Mouse (Mus musculus) forebrain, embryonic 15.5 days (tissue): ENCODE data around the gene Mpp2. TPM values are rescaled to one million over a fixed set of nuclear protein-coding genes. Genes with fewer than 3 reads are reported as not detected.

Experiments used
- ATAC-seq: fragments of 200-750 bp; cut with Nextera tagmentation; replicated peaks from 2 replicates; pipeline ENCODE4 v1.8.0; 2017; ENCODE audit warnings: mild to moderate bottlenecking, moderate TSS enrichment, moderate library complexity
- H3K27ac ChIP-seq: fragments of 300-500 bp; sonication (generic); replicated peaks from 2 replicates; pipeline ENCODE4 v1.5.1; 2015; ENCODE audit warnings: mild to moderate bottlenecking, inconsistent platforms
- H3K27me3 ChIP-seq: fragments of 300-500 bp; sonication (generic); 2 replicates; pipeline ENCODE4 v1.6.1; 2015; ENCODE audit warnings: inconsistent platforms
- H3K36me3 ChIP-seq: fragments of 300-500 bp; sonication (generic); 2 replicates; pipeline ENCODE4 v1.6.1; 2015; ENCODE audit warnings: mild to moderate bottlenecking, inconsistent platforms
- H3K4me1 ChIP-seq: fragments of 300-500 bp; sonication (generic); 2 replicates; pipeline ENCODE4 v1.6.1; 2015; ENCODE audit warnings: inconsistent platforms
- H3K4me2 ChIP-seq: fragments of 300-500 bp; sonication (generic); replicated peaks from 2 replicates; pipeline ENCODE4 v1.6.1; 2015; ENCODE audit warnings: mild to moderate bottlenecking, inconsistent platforms
- H3K4me3 ChIP-seq: fragments of 300-500 bp; sonication (generic); 2 replicates; pipeline ENCODE4 v1.5.1; 2015; ENCODE audit warnings: mild to moderate bottlenecking, inconsistent platforms
- H3K9ac ChIP-seq: fragments of 300-500 bp; sonication (generic); replicated peaks from 2 replicates; pipeline ENCODE4 v1.6.1; 2015; ENCODE audit warnings: mild to moderate bottlenecking, inconsistent platforms
- H3K9me3 ChIP-seq: fragments of 300-500 bp; sonication (generic); 2 replicates; pipeline ENCODE4 v1.6.1; 2016; ENCODE audit warnings: inconsistent platforms
- WGBS: fragments of 180-500 bp; shearing (Covaris S2); methylation state at CpG from one replicate; pipeline ENCODE4 v1.1.7; 2015; ENCODE audit warnings: mixed read lengths; 5-methylcytosine and 5-hydroxymethylcytosine counted together
- polyA plus RNA-seq: library from polyadenylated mRNA; unstranded; fragments of >200 nt; fragmentation: Nextera tagmentation; extraction: Ambion mirVana; gene quantifications from 2 replicates; pipeline ENCODE4 v1.2.1, GENCODE M21; 2015

Mpp2 gene
- polyA plus RNA-seq, 1 experiment from 2014 or later, result 19.3 TPM

- 88% methylated on average over 6 of the region's 6 CpGs for WGBS
- no peak for ATAC-seq
- no peak overlapping the region for H3K9ac ChIP-seq
- H3K27me3 ChIP-seq, result no peaks in the 10 kb centered on the region
- peaks cover 4% of the 10 kb centered on the region; the same call in 1 of the 2 replicates for H3K4me1 ChIP-seq
- H3K4me2 ChIP-seq, result no peak overlapping the region
- no peaks in the 10 kb centered on the region for H3K36me3 ChIP-seq
- H3K27ac ChIP-seq, result no peak overlapping the region
- no peak overlapping the region for H3K4me3 ChIP-seq
- H3K9me3 ChIP-seq, result no peaks in the 10 kb centered on the region
Measured at GRCm38 (mm10) chr11:102043381-102043780, 44.9 kb downstream of the Mpp2 start.

- Histone ChIP-seq H3K27ac (no peak overlapping the region), H3K27me3 (no peaks in the 10 kb centered on the region), H3K36me3 (no peaks in the 10 kb centered on the region), H3K9ac (no peak overlapping the region), H3K4me3 (no peak overlapping the region), H3K4me2 (no peak overlapping the region), H3K9me3 (no peaks in the 10 kb centered on the region), H3K4me1 (peaks cover 4% of the 10 kb centered on the region; the same call in 1 of the 2 replicates)
- WGBS, result 95% methylated on average over 13 of the region's 14 CpGs
- no peak for ATAC-seq
Measured at GRCm38 (mm10) chr11:102042971-102043370, 45.3 kb downstream of the Mpp2 start.

GRCm38 (mm10) chr11:102041350-102041949, 46.9 kb downstream of the Mpp2 start, which contains the start of gene Cd300lg:
Gene Cd300lg (plus strand): TSS chr11:102041509.
- H3K9ac ChIP-seq, result no peak within 1 kb of the TSS
- ATAC-seq, result no peak
- H3K27ac ChIP-seq, result no peak within 1 kb of the TSS
- no peaks in the 10 kb centered on the region for H3K36me3 ChIP-seq
- peaks cover 4% of the 10 kb centered on the region; the same call in 1 of the 2 replicates for H3K4me1 ChIP-seq
- H3K4me2 ChIP-seq, result no peak within 1 kb of the TSS
- H3K4me3 ChIP-seq, result no peak within 1 kb of the TSS
- 74% methylated on average over 5 of the region's 5 CpGs for WGBS
- no peaks in the 10 kb centered on the region for H3K9me3 ChIP-seq
- no peaks in the 10 kb centered on the region for H3K27me3 ChIP-seq

GRCm38 (mm10) chr11:102040646-102041045, 47.7 kb downstream of the Mpp2 start:
- WGBS, result 67% methylated on average over 4 of the region's 4 CpGs
- Histone ChIP-seq H3K4me2 (no peak overlapping the region), H3K36me3 (no peaks in the 10 kb centered on the region), H3K4me3 (no peak overlapping the region), H3K9me3 (no peaks in the 10 kb centered on the region), H3K4me1 (peaks cover 4% of the 10 kb centered on the region; the same call in 1 of the 2 replicates), H3K27me3 (no peaks in the 10 kb centered on the region), H3K9ac (no peak overlapping the region), H3K27ac (no peak overlapping the region)
- ATAC-seq, result no peak

GRCm38 (mm10) chr11:102040138-102040524, 48.2 kb downstream of the Mpp2 start:
- Histone ChIP-seq H3K4me2 (no peak overlapping the region), H3K9me3 (no peaks in the 10 kb centered on the region), H3K27ac (no peak overlapping the region), H3K4me1 (peaks cover 4% of the 10 kb centered on the region), H3K36me3 (no peaks in the 10 kb centered on the region), H3K9ac (no peak overlapping the region), H3K4me3 (no peak overlapping the region), H3K27me3 (no peaks in the 10 kb centered on the region)
- WGBS, result under 1% methylated on average over 9 of the region's 9 CpGs
- ATAC-seq, result no peak

GRCm38 (mm10) chr11:102039487-102040137, 48.7 kb downstream of the Mpp2 start:
- ATAC-seq, result no peak
- Histone ChIP-seq H3K4me2 (no peak overlapping the region), H3K36me3 (no peaks in the 10 kb centered on the region), H3K4me3 (no peak overlapping the region), H3K27me3 (no peaks in the 10 kb centered on the region), H3K9ac (no peak overlapping the region), H3K4me1 (peaks cover 4% of the 10 kb centered on the region), H3K27ac (no peak overlapping the region), H3K9me3 (no peaks in the 10 kb centered on the region)
- WGBS, result 63% methylated on average over 13 of the region's 13 CpGs

- Histone ChIP-seq H3K27ac (no peak overlapping the region), H3K27me3 (no peaks in the 10 kb centered on the region), H3K9ac (no peak overlapping the region), H3K9me3 (no peaks in the 10 kb centered on the region), H3K4me2 (no peak overlapping the region), H3K4me1 (peaks cover 4% of the 10 kb centered on the region), H3K4me3 (no peak overlapping the region), H3K36me3 (no peaks in the 10 kb centered on the region)
- 73% methylated on average over 6 of the region's 6 CpGs for WGBS
- no peak for ATAC-seq
Measured at GRCm38 (mm10) chr11:102037789-102038188, 50.5 kb downstream of the Mpp2 start.

GRCm38 (mm10) chr11:102036336-102036735, 52.0 kb downstream of the Mpp2 start:
- H3K36me3 ChIP-seq, result no peaks in the 10 kb centered on the region
- 71% methylated on average over 7 of the region's 7 CpGs for WGBS
- no peak for ATAC-seq
- peaks cover 4% of the 10 kb centered on the region for H3K4me1 ChIP-seq
- 0 out of 2 replicates have a peak overlapping the region, but pooled peaks have one; percentile 15 for H3K27ac ChIP-seq
- no peak overlapping the region for H3K9ac ChIP-seq
- H3K27me3 ChIP-seq, result no peaks in the 10 kb centered on the region
- H3K9me3 ChIP-seq, result no peaks in the 10 kb centered on the region
- no peak overlapping the region for H3K4me2 ChIP-seq
- H3K4me3 ChIP-seq, result no peak overlapping the region

GRCm38 (mm10) chr11:102035456-102035960, 52.8 kb downstream of the Mpp2 start:
- no peak overlapping the region for H3K4me2 ChIP-seq
- WGBS, result 76% methylated on average over 5 of the region's 5 CpGs
- no peaks in the 10 kb centered on the region for H3K9me3 ChIP-seq
- ATAC-seq, result no peak
- H3K27me3 ChIP-seq, result no peaks in the 10 kb centered on the region
- peaks cover 10% of the 10 kb centered on the region for H3K4me1 ChIP-seq
- H3K9ac ChIP-seq, result no peak overlapping the region
- H3K36me3 ChIP-seq, result no peaks in the 10 kb centered on the region
- 0 out of 2 replicates have a peak overlapping the region, but pooled peaks have one; percentile 23 for H3K27ac ChIP-seq
- H3K4me3 ChIP-seq, result no peak overlapping the region

- Histone ChIP-seq H3K4me3 (no peak overlapping the region), H3K4me2 (no peak overlapping the region), H3K9ac (no peak overlapping the region), H3K9me3 (no peaks in the 10 kb centered on the region), H3K27me3 (no peaks in the 10 kb centered on the region), H3K4me1 (peaks cover 7% of the 10 kb centered on the region), H3K27ac (0 out of 2 replicates have a peak overlapping the region, but pooled peaks have one; percentile 2), H3K36me3 (no peaks in the 10 kb centered on the region)
- no peak for ATAC-seq
- WGBS, result 52% methylated on average over 8 of the region's 8 CpGs
Measured at GRCm38 (mm10) chr11:102034887-102035286, 53.4 kb downstream of the Mpp2 start.

- WGBS, result 94% methylated on average over 12 of the region's 12 CpGs
- Histone ChIP-seq H3K9me3 (no peaks in the 10 kb centered on the region), H3K4me1 (peaks cover 10% of the 10 kb centered on the region), H3K36me3 (no peaks in the 10 kb centered on the region), H3K4me2 (no peak overlapping the region), H3K27me3 (no peaks in the 10 kb centered on the region), H3K9ac (no peak overlapping the region), H3K27ac (no peak overlapping the region), H3K4me3 (no peak overlapping the region)
- ATAC-seq, result no peak
Measured at GRCm38 (mm10) chr11:102033055-102033591, 55.2 kb downstream of the Mpp2 start.

- no peak overlapping the region for H3K4me2 ChIP-seq
- no peaks in the 10 kb centered on the region for H3K27me3 ChIP-seq
- H3K27ac ChIP-seq, result no peak overlapping the region
- WGBS, result 44% methylated on average over 7 of the region's 7 CpGs
- H3K9me3 ChIP-seq, result no peaks in the 10 kb centered on the region
- no peaks in the 10 kb centered on the region for H3K36me3 ChIP-seq
- no peak overlapping the region for H3K9ac ChIP-seq
- no peak overlapping the region for H3K4me3 ChIP-seq
- peaks cover 20% of the 10 kb centered on the region for H3K4me1 ChIP-seq
- no peak for ATAC-seq
Measured at GRCm38 (mm10) chr11:102031149-102031548, 57.2 kb downstream of the Mpp2 start.
